Mouse (Mus musculus) layer of hippocampus, adult 8-10 months (tissue): Measurements from ENCODE around the gene Matn3. TPM values are rescaled to one million over a fixed set of nuclear protein-coding genes. Genes with fewer than 3 reads are reported as not detected.

Source experiments
- DNase-seq, 2 experiments: peaks; one replicate each; pipeline ENCODE4 v3.0.0; 2022; ENCODE audit warnings: low spot score in 2 of 2
- total RNA-seq, 4 experiments: library from RNA; stranded (reverse); gene quantifications; 2 replicates each; pipeline ENCODE4 v1.2.4; 2022

Gene Matn3
- total RNA-seq, 4 experiments from 2014 or later: 0.10 TPM; not detected in 3

DNA sequence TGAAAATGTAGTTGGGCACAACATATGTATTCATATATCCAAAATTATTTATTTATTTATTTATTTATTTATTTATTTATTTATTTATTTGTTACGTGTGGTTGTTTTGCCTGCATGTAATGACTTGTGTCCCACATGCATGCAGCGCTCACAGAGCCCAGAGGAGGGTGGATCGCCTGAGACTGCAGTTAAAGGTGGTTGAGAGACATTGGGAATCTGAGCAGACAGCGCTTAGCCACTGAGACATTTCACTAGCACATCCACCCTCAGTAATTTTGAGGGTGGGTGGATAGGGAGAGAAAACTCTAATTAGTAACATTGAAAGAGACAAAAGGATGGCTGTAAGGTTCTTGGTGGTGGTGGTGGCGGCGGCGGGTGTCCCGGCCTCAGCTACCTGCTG is 72.7 kb downstream of the Matn3 start:
- no peak for DNase-seq

DNA sequence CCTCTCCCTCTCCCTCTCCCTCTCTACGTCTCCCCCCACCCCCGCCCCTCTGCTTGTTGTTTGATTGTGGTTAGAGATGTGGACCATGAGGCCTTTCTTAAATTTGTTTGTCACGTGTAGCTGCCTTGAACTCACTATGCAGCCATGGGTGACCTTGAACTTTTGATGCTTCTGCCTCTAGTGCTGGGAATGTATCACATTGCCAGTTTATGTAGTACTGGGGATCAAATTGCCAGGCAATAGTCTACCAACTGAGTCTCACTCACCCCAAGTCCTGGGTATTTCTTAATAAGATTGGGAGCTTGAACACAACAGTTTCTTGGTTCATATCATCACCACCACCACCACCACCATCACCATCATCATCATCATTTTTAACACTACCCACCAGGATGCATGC is 73.3 kb downstream of the Matn3 start:
- no peak for DNase-seq

Other genes starting within 250 kb of the Matn3 start
- gene Sdc1, start 176.6 kb upstream of the Matn3 start, total RNA-seq: 1 to 10 TPM in 2 of 4 experiments, under 1 TPM in 2; 0.80 to 2.4 (median 1.1) TPM
- gene Laptm4a, start 26.3 kb upstream of the Matn3 start, total RNA-seq: 100 to 1,000 TPM; 209 to 255 (median 223) TPM
- gene Wdr35, start 26.0 kb downstream of the Matn3 start, total RNA-seq: 10 to 100 TPM; 43.0 to 59.8 (median 44.9) TPM
- gene Ttc32, start 82.1 kb downstream of the Matn3 start, total RNA-seq: 1 to 10 TPM; 5.0 to 7.2 (median 5.4) TPM